Mouse (Mus musculus) midbrain, embryonic 15.5 days (tissue): ENCODE data around the gene Olfr312. TPM values are rescaled to one million over a fixed set of nuclear protein-coding genes. Genes with fewer than 3 reads are reported as not detected.

Source experiments
- ATAC-seq: fragments of 200-750 bp; cut with Nextera tagmentation; replicated peaks from 2 replicates; pipeline ENCODE4 v1.8.0; 2017; ENCODE audit warnings: moderate TSS enrichment
- H3K27ac ChIP-seq: fragments of 300-500 bp; sonication (generic); 2 replicates; pipeline ENCODE4 v1.5.1; 2015; ENCODE audit warnings: mild to moderate bottlenecking, inconsistent platforms
- H3K27me3 ChIP-seq: fragments of 300-500 bp; sonication (generic); replicated peaks from 2 replicates; pipeline ENCODE4 v1.6.1; 2015; ENCODE audit warnings: inconsistent platforms
- H3K36me3 ChIP-seq: fragments of 300-500 bp; sonication (generic); replicated peaks from 2 replicates; pipeline ENCODE4 v1.6.1; 2015; ENCODE audit warnings: inconsistent platforms
- H3K4me1 ChIP-seq: fragments of 300-500 bp; sonication (generic); 2 replicates; pipeline ENCODE4 v1.6.1; 2015; ENCODE audit warnings: inconsistent platforms
- H3K4me2 ChIP-seq: fragments of 300-500 bp; sonication (generic); 2 replicates; pipeline ENCODE4 v1.6.1; 2015; ENCODE audit warnings: inconsistent platforms, mild to moderate bottlenecking, moderate library complexity
- H3K4me3 ChIP-seq: fragments of 300-500 bp; sonication (generic); 2 replicates; pipeline ENCODE4 v1.5.1; 2015; ENCODE audit warnings: mild to moderate bottlenecking, inconsistent platforms
- H3K9ac ChIP-seq: fragments of 300-500 bp; sonication (generic); 2 replicates; pipeline ENCODE4 v1.6.1; 2015; ENCODE audit warnings: mild to moderate bottlenecking, inconsistent platforms
- H3K9me3 ChIP-seq: fragments of 300-500 bp; sonication (generic); 2 replicates; pipeline ENCODE4 v1.6.1; 2016; ENCODE audit warnings: inconsistent platforms
- WGBS: fragments of 180-500 bp; shearing (Covaris S2); methylation state at CpG from one replicate; pipeline ENCODE4 v1.1.7; 2015; ENCODE audit warnings: mixed read lengths; 5-methylcytosine and 5-hydroxymethylcytosine counted together
- polyA plus RNA-seq: library from polyadenylated mRNA; unstranded; fragments of >200 nt; fragmentation: Nextera tagmentation; extraction: Ambion mirVana; gene quantifications from 2 replicates; pipeline ENCODE4 v1.2.1, GENCODE M21; 2015

The Olfr312 gene
- polyA plus RNA-seq, 1 experiment from 2014 or later, result not detected

DNA sequence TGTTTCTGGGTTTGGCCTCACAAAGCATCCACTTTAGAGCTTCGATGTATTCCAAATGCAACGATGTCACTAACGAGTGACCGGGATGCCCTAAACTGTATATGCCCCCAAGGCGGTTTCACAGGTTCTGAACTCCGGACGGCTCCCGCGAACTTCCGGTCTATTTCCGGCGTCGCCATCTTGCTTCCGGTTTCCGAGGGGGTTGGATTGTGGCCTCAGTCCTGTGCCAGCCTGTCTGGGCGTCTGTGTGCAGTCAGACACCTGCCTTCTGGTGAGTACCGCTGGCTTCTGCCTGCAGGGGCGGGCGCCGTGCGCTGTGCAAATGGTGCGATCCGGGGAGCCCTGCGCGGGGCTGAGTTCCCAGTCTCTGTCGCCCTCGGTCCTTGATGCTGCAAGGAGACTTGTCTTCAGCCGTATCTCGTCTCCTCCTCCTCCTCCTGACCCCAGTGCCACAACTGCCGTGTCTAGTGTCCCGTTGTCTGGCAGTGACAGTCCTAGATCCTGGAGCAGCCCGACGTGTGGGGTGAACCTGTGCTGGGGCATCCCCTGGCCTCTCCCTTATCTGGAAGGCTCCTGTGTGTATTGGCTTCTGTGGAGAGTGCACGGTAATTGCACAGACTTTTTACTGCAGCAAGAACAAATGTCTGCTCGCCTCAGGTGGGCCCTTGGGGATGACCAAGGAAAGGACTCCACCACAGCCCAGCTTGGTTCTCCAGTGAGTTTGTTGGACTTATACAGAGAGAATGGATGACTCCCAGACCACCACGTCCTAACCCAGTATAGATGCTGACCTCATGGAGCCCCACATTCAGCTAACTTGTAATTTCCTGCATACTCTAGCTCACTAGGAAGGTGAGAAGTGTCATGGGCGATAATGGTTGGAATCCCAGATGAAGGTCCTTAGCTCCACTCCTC, 38.3 kb downstream of the Olfr312 start, which contains the start of gene 2810021J22Rik:
2810021J22Rik (plus strand) TSS at position 178 of the 915 bp plus-strand sequence.
- Histone ChIP-seq H3K9me3 (no peaks in the 10 kb centered on the region), H3K4me1 (peaks cover 13% of the 10 kb centered on the region), H3K4me3 (peak within 1 kb of the TSS; percentile 70), H3K9ac (peak within 1 kb of the TSS; percentile 91), H3K36me3 (peaks cover 8% of the 10 kb centered on the region; the same call in 1 of the 2 replicates), H3K27me3 (no peaks in the 10 kb centered on the region), H3K4me2 (peak within 1 kb of the TSS; percentile 76), H3K27ac (peak within 1 kb of the TSS; percentile 85)
- WGBS, result 6% methylated on average over 37 of the region's 37 CpGs
- peak; percentile 92 for ATAC-seq

DNA sequence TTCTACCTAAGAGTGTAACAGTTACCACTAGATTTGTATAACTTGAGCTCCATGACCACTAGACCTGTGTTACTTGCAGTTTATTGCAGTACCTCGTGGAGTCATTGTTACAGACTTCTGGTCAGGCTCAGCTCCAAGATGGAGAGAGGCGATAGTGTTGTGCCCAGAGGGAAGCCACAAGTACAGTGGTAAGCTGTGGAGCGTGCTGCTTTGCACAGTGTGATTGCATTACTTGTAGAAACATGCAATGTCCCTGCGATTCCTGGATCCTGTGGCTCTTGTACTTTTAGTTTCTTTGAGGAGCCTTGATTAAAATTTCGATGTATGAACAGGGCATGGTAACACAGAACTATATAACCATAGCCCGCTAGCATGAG, 38.9 kb downstream of the Olfr312 start:
- peaks cover 13% of the 10 kb centered on the region for H3K4me1 ChIP-seq
- H3K4me2 ChIP-seq, result peak overlapping the region; percentile 76
- H3K9me3 ChIP-seq, result no peaks in the 10 kb centered on the region
- ATAC-seq, result 0 out of 2 replicates have a peak, but pooled peaks have one; percentile 7
- H3K4me3 ChIP-seq, result peak overlapping the region; percentile 70
- H3K36me3 ChIP-seq, result peaks cover 8% of the 10 kb centered on the region; the same call in 1 of the 2 replicates
- H3K9ac ChIP-seq, result peak overlapping the region; percentile 91
- peak overlapping the region; percentile 85; the same call in 1 of the 2 replicates for H3K27ac ChIP-seq
- H3K27me3 ChIP-seq, result no peaks in the 10 kb centered on the region
- WGBS, result 89% methylated on average over 6 of the region's 6 CpGs

DNA sequence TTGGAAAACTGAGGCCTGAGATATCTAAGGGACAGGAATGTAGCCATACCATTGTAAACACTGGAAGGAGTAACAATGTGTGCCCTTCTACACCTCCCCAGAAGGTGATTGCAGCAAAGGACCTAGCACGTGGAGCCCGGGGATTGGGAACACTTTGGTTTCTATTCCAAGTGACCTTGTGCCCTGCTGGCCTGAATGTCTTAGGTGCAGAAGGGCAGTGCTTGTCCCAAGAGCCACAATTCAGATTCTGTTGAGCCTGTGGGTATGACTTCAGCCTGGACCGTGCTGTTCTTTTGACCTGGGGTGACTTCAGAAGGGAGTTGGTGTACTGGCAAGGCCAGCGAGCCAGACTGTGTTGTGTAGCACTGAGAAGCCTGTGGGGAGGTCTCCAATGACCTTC, 41.9 kb downstream of the Olfr312 start:
- 94% methylated on average over 4 of the region's 4 CpGs for WGBS
- Histone ChIP-seq H3K27ac (no peak overlapping the region), H3K4me2 (no peak overlapping the region), H3K4me1 (peaks cover 13% of the 10 kb centered on the region), H3K36me3 (peaks cover 10% of the 10 kb centered on the region; the same call in 1 of the 2 replicates), H3K4me3 (no peak overlapping the region), H3K9ac (no peak overlapping the region), H3K27me3 (no peaks in the 10 kb centered on the region), H3K9me3 (no peaks in the 10 kb centered on the region)
- ATAC-seq, result no peak

DNA sequence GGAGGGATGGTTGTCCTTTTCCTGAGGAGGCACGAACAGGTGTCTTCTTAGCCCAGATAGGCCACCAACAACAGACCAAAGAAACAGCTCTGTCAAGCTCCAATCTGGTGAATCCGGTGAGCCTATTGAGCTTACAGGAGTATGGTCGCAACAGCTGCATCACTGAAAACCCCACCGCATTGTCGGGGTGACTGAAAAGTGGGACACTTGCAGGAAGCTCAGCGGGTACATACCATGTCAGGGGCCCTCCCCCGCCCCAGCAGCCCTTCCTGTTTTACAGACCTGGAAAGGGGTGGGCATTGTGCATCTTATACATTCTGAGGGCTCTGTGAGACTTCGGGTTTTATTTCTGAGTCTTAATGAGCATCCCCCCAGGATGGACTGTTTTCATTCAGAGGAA, 54.7 kb downstream of the Olfr312 start:
- no peak overlapping the region for H3K27ac ChIP-seq
- H3K9ac ChIP-seq, result no peak overlapping the region
- no peak overlapping the region for H3K4me3 ChIP-seq
- H3K4me1 ChIP-seq, result no peaks in the 10 kb centered on the region
- no peak for ATAC-seq
- no peaks in the 10 kb centered on the region for H3K9me3 ChIP-seq
- no peaks in the 10 kb centered on the region for H3K27me3 ChIP-seq
- 90% methylated on average over 8 of the region's 8 CpGs for WGBS
- peaks cover 24% of the 10 kb centered on the region for H3K36me3 ChIP-seq
- H3K4me2 ChIP-seq, result no peak overlapping the region

Other genes starting within 250 kb of the Olfr312 start
- not detected in 2 replicates for gene Olfr324, start 234.1 kb upstream of the Olfr312 start, polyA plus RNA-seq
- gene 2210407C18Rik, start 213.2 kb upstream of the Olfr312 start, polyA plus RNA-seq, result not detected in 2 replicates
- gene Olfr323, start 198.7 kb upstream of the Olfr312 start, polyA plus RNA-seq, result not detected in 2 replicates
- 0.10 and 0.13 TPM in 2 replicates for gene Trim58, start 188.8 kb upstream of the Olfr312 start, polyA plus RNA-seq
- 0.11 TPM in 1 of 2 replicates, not detected in the other for gene Olfr322, start 170.5 kb upstream of the Olfr312 start, polyA plus RNA-seq
- gene Olfr320, start 148.1 kb upstream of the Olfr312 start, polyA plus RNA-seq, result not detected in 2 replicates
- gene Olfr319, start 130.1 kb upstream of the Olfr312 start, polyA plus RNA-seq, result not detected in 2 replicates
- not detected in 2 replicates for gene Olfr318, start 105.2 kb upstream of the Olfr312 start, polyA plus RNA-seq
- gene Olfr317, start 90.0 kb upstream of the Olfr312 start, polyA plus RNA-seq, result 0.08 and 0.44 TPM in 2 replicates
- not detected in 2 replicates for gene Olfr316, start 76.5 kb upstream of the Olfr312 start, polyA plus RNA-seq
- gene Olfr315, start 56.0 kb upstream of the Olfr312 start, polyA plus RNA-seq, result not detected in 2 replicates
- gene Olfr314, start 46.3 kb upstream of the Olfr312 start, polyA plus RNA-seq, result not detected in 2 replicates
- gene Fam183b, start 27.3 kb upstream of the Olfr312 start, polyA plus RNA-seq, result 12.2 and 13.4 TPM in 2 replicates
- gene Olfr313, start 14.2 kb upstream of the Olfr312 start, polyA plus RNA-seq, result not detected in 2 replicates
- not detected in 2 replicates for gene Olfr311, start 10.0 kb downstream of the Olfr312 start, polyA plus RNA-seq
- 24.7 and 25.4 TPM in 2 replicates for gene Gm12258, start 17.9 kb downstream of the Olfr312 start, polyA plus RNA-seq
- 14.1 and 14.2 TPM in 2 replicates for gene 2810021J22Rik, start 38.0 kb downstream of the Olfr312 start, polyA plus RNA-seq
- 7.1 TPM in 2 replicates for gene Zfp39, start 75.0 kb downstream of the Olfr312 start, polyA plus RNA-seq
- not detected in 2 replicates for gene Btnl10, start 88.7 kb downstream of the Olfr312 start, polyA plus RNA-seq
- gene Rnf187, start 109.7 kb downstream of the Olfr312 start, polyA plus RNA-seq, result 626 and 662 TPM in 2 replicates
- gene Hist3h2ba, start 119.7 kb downstream of the Olfr312 start, polyA plus RNA-seq, result 311 and 338 TPM in 2 replicates
- 119 and 121 TPM in 2 replicates for gene Hist3h2a, start 125.4 kb downstream of the Olfr312 start, polyA plus RNA-seq
- gene Trim17, start 125.4 kb downstream of the Olfr312 start, polyA plus RNA-seq, result 1.5 and 2.0 TPM in 2 replicates
- 22.1 and 24.1 TPM in 2 replicates for gene Trim11, start 148.9 kb downstream of the Olfr312 start, polyA plus RNA-seq